Mouse (Mus musculus): ENCODE measurements around the gene Nup133. TPM values are rescaled to one million over a fixed set of nuclear protein-coding genes. Genes with fewer than 3 reads are reported as not detected.

The Nup133 gene
- polyA plus RNA-seq, 1 experiment from 2014 or later: 39.8 TPM

DNA sequence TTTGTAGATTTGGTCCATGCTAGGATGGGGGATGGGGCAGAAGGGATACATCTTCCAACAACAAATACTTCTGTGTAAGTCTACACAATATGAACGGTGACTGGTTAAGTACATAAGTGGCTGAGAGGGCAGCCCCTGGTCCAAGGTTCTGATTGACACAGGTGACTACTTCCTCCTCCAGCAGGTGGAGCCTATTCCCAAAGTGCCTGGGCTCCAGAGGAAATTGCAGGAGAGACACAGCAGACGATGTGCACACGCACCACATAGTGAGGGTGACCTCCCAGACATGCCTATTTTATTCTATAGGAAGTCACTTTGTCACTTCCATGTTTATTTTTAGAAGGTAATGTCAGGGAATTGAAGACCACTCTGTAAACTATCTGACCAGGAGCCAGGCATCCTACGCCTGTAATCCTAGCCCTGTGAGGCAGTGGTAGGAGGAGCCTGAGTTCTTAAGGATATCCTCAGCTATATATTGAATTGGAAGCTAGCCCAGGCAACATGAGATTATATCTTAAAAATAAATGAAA lies 68.2 kb downstream of the Nup133 start:
- H3K9ac ChIP-seq: no peak overlapping the region
- no peak for ATAC-seq (ENCODE audit: low FRiP score, low read depth)
- no peak overlapping the region for H3K4me2 ChIP-seq (replicated peaks)
- peaks cover 13% of the 10 kb centered on the region for H3K4me1 ChIP-seq
- no peaks in the 10 kb centered on the region for H3K9me3 ChIP-seq
- 54% methylated on average over 4 of the region's 4 CpGs for WGBS
- 0 out of 2 replicates have a peak, but pooled peaks cover 9% of the 10 kb centered on the region for H3K27me3 ChIP-seq (replicated peaks)
- H3K27ac ChIP-seq: no peak overlapping the region
- H3K36me3 ChIP-seq: no peaks in the 10 kb centered on the region
- H3K4me3 ChIP-seq: no peak overlapping the region

DNA sequence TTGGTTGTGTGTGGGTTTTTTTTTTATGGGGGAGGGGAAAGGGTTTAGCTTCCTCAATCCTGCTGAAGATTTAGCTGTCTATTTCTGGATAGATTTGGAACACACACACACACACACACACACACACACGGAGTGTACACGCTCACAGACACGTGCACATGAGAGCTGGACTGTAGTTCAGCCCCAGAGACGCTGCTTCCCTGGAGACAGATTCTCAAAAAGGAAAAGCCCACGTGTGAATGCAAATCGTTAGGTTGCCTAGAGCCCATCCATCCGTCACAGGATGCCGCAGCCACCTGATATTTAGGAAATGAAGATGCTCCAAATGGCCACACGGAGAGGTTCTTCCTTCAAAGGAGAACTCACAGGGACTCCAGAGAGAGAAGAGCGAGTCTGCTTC lies 68.8 kb downstream of the Nup133 start:
- WGBS: 69% methylated on average over 10 of the region's 10 CpGs
- no peak overlapping the region for H3K4me3 ChIP-seq
- ATAC-seq (ENCODE audit: low FRiP score, low read depth): no peak

DNA sequence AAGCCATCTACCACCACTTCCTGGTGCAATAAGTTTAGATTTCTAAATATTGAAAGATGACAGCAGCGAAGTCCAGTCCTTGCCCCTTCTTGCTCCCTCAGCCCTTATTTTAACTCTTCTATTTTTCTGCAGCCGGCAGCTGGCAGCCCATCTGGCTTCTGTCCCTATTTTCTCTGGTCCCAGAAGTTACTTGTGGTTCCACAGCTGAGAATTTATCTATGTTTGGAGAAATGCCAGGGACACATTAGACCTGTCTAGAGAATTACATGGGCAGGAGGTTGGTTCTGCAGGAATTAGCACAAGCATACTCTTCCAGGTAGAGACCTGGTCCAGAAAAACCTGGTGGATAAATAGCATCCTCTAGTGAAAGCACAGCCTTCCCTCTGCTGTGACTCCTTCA lies 71.2 kb downstream of the Nup133 start:
- Histone ChIP-seq H3K36me3 (no peaks in the 10 kb centered on the region), H3K27ac (no peak overlapping the region), H3K4me1 (no peaks in the 10 kb centered on the region), H3K9ac (no peak overlapping the region), H3K27me3 (replicated peaks) (no peaks in the 10 kb centered on the region), H3K9me3 (no peaks in the 10 kb centered on the region), H3K4me3 (no peak overlapping the region), H3K4me2 (replicated peaks) (no peak overlapping the region)
- WGBS: 83% methylated on average over 2 of the region's 2 CpGs
- no peak for ATAC-seq (ENCODE audit: low FRiP score, low read depth)

More for the DNA sequence above, 68.8 kb downstream of the Nup133 start:
- H3K9me3 ChIP-seq: no peaks in the 10 kb centered on the region
- H3K4me1 ChIP-seq: peaks cover 13% of the 10 kb centered on the region
- 0 out of 2 replicates have a peak, but pooled peaks cover 9% of the 10 kb centered on the region for H3K27me3 ChIP-seq (replicated peaks)
- H3K4me2 ChIP-seq (replicated peaks): no peak overlapping the region
- H3K27ac ChIP-seq: no peak overlapping the region
- H3K36me3 ChIP-seq: no peaks in the 10 kb centered on the region
- H3K9ac ChIP-seq: no peak overlapping the region

DNA sequence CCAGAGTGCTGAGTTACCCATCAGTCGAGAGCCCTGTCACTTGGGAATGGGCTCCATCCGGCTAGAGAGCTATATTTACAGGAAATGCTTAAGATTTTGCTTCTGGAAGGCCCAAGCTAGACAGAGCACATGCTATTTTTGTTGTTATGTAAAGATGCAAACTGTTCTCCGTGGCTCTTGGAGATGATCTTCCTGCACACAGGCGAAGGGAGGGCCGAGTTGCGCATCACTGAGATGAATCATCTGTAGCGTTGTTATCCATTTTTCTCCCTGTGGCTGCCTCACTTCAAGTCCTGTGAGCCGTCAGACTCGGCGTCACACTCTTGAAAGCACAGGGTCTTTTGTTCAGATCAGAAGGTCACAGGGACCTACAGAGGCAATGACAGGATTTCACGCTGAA lies 74.7 kb downstream of the Nup133 start:
- Histone ChIP-seq H3K36me3 (no peaks in the 10 kb centered on the region), H3K27me3 (replicated peaks) (no peaks in the 10 kb centered on the region), H3K4me2 (replicated peaks) (no peak overlapping the region), H3K9me3 (no peaks in the 10 kb centered on the region), H3K4me1 (no peaks in the 10 kb centered on the region), H3K27ac (no peak overlapping the region), H3K9ac (no peak overlapping the region), H3K4me3 (no peak overlapping the region)
- no peak for ATAC-seq (ENCODE audit: low FRiP score, low read depth)
- 85% methylated on average over 11 of the region's 11 CpGs for WGBS

DNA sequence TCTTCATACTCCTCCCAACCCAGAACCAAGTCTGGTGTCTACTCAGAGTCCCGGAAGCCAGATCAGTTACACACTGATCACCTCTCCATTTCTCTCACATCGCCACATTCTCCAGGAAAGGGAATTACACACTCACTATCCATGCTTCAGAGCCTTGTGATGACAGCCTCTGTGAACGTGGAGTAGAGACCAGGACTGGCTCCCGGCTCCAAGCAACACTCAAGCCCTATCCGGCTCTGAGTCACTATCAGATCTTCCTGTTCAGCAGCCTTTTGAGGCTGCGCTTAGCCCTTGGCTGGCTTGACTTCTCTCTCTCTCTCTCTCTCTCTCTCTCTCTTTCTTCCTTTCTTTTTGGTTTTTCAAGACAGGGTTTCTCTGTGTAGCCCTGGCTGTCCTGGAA lies 75.7 kb downstream of the Nup133 start:
- H3K4me3 ChIP-seq: no peak overlapping the region
- no peak for ATAC-seq (ENCODE audit: low FRiP score, low read depth)
- no peak overlapping the region for H3K27ac ChIP-seq
- no peaks in the 10 kb centered on the region for H3K27me3 ChIP-seq (replicated peaks)
- 84% methylated on average over 6 of the region's 6 CpGs for WGBS
- H3K4me2 ChIP-seq (replicated peaks): no peak overlapping the region
- H3K36me3 ChIP-seq: no peaks in the 10 kb centered on the region
- no peaks in the 10 kb centered on the region for H3K9me3 ChIP-seq
- no peaks in the 10 kb centered on the region for H3K4me1 ChIP-seq
- no peak overlapping the region for H3K9ac ChIP-seq

DNA sequence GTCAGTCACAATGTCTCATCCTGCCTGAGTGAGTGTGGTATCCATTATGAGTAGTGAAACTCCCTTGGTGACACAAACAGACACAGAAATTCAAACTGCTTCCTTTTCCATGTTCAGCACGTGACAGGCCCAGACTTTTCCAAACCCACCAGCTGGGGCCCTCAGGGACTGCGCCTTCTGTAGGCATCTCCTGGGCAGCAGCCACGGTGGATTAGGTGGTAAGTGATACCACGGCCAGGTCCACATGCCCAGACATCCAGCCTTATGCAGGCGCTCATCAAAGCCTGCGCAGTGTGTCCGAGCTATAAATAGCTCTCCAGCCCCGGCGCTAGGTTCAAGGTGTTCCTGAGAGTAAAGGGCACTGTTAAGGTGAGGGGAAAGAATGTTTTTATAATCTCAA lies 77.0 kb downstream of the Nup133 start:
- H3K4me1 ChIP-seq: no peaks in the 10 kb centered on the region
- no peak for ATAC-seq (ENCODE audit: low FRiP score, low read depth)
- H3K27ac ChIP-seq: no peak overlapping the region
- no peak overlapping the region for H3K9ac ChIP-seq
- no peaks in the 10 kb centered on the region for H3K9me3 ChIP-seq
- H3K36me3 ChIP-seq: no peaks in the 10 kb centered on the region
- H3K4me3 ChIP-seq: no peak overlapping the region
- 81% methylated on average over 9 of the region's 9 CpGs for WGBS
- no peak overlapping the region for H3K4me2 ChIP-seq (replicated peaks)
- H3K27me3 ChIP-seq (replicated peaks): no peaks in the 10 kb centered on the region

DNA sequence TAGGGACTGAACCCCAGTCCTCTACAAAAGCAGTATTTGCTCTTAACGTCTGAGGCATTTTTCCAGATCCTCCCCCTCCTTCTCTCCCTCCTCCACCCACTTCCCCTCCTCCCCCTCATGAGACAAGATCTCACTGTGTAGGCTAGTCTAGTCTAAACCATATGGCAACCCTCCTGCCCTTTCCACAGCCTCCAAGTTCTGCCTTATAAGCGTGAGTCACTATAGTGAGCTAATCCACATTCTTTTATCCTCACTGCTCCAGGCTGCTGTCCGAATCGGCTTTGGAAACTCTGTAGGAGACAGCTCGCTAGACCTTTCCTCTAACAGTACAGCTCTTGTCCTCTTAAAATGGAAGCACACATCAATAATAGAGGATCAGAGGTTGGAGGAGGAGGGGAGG lies 82.1 kb downstream of the Nup133 start:
- Histone ChIP-seq H3K4me2 (replicated peaks) (no peak overlapping the region), H3K27ac (no peak overlapping the region), H3K4me1 (peaks cover 2% of the 10 kb centered on the region; the same call in 1 of the 2 replicates), H3K4me3 (no peak overlapping the region), H3K27me3 (replicated peaks) (peaks cover 14% of the 10 kb centered on the region), H3K36me3 (no peaks in the 10 kb centered on the region), H3K9ac (no peak overlapping the region), H3K9me3 (no peaks in the 10 kb centered on the region)
- 40% methylated on average over 5 of the region's 5 CpGs for WGBS
- no peak for ATAC-seq (ENCODE audit: low FRiP score, low read depth)

DNA sequence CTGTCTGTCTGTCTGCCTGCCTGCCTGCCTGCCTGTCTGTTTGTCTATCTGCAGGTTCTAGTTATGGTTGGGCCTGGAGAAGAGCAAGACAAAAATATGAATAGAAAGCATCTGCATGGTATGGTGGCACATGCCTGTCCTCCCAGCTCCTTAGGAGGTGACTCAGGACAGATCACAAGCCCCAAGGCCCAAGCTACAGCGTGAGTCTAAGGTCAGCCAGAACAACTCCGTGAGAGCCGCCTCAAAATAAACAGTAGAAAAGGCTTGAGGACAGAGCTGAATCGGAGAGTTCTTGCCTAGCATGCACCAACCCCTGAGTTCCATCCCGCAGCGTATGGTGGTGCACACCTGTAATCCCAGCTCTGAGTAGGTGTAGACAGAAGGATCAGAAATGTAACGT lies 83.3 kb downstream of the Nup133 start:
- H3K36me3 ChIP-seq: no peaks in the 10 kb centered on the region

DNA sequence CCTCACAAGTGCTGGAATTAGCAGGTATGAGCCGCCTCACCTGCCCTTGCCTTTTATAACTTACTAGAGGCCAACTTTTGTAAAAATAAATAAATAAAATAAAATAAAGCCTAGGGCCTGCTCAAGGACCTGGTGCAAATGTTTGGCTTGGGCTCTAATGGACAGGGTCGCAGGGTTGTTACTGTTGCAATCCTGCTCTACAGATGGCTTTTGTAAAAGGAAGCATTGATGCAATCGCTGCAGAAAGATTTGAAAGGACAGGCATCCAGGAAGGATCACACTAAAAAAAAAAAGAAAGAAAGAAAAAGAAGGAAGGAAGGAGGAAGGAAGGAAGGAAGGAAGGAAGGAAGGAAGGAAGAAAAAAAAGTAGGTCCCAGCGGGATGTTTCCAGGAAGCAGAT lies 88.7 kb downstream of the Nup133 start:
- no peak overlapping the region for H3K9ac ChIP-seq
- peaks cover 24% of the 10 kb centered on the region for H3K27me3 ChIP-seq (replicated peaks)
- 72% methylated on average over 4 of the region's 4 CpGs for WGBS
- H3K36me3 ChIP-seq: no peaks in the 10 kb centered on the region
- H3K27ac ChIP-seq: no peak overlapping the region
- no peaks in the 10 kb centered on the region for H3K9me3 ChIP-seq
- H3K4me2 ChIP-seq (replicated peaks): peak overlapping the region; percentile 81
- ATAC-seq (ENCODE audit: low FRiP score, low read depth): no peak
- no peak overlapping the region for H3K4me3 ChIP-seq
- H3K4me1 ChIP-seq: peaks cover 11% of the 10 kb centered on the region

More for the DNA sequence above, 83.3 kb downstream of the Nup133 start:
- no peak for ATAC-seq (ENCODE audit: low FRiP score, low read depth)
- no peaks in the 10 kb centered on the region for H3K9me3 ChIP-seq
- no peak overlapping the region for H3K4me3 ChIP-seq
- no peak overlapping the region for H3K4me2 ChIP-seq (replicated peaks)
- no peak overlapping the region for H3K9ac ChIP-seq
- peaks cover 2% of the 10 kb centered on the region; the same call in 1 of the 2 replicates for H3K4me1 ChIP-seq
- H3K27me3 ChIP-seq (replicated peaks): peaks cover 22% of the 10 kb centered on the region
- no peak overlapping the region for H3K27ac ChIP-seq
- WGBS: 81% methylated on average over 7 of the region's 7 CpGs

DNA sequence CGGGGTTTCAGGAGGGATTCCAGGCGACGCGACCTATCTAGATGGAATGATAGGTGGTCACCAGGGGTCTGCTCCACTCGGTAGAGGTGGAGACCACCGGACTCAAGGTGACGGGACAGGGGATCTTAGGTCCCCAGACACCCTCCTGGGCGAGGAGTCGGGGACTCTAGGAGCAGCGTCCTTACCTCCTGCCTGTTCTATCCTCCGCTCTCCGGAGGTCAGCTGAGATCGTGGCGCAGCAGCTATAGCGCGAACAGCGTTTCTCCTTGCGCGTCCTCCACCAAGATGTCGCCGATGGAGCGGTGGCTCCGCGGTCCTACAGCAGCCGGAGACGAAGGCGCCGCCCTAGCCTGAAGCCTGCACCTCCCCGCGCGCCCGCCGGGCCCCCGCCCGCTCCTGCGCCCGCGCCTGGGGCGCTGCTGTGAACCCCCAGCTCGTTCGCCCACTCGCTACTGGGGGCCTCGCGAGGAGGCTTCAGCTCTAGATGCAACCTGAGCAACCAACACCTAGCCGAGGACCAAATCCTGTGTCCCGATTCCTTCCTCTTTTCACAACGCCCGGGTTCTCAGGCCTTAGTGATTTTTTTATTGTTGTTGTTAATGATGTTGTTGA lies 89.3 kb downstream of the Nup133 start, which contains the start of gene Ccsap:
Gene Ccsap, minus strand, starts transcription at position 562 of the 612 bp plus-strand sequence.
- peak within 1 kb of the TSS; percentile 51 for H3K27ac ChIP-seq
- H3K4me1 ChIP-seq: peaks cover 11% of the 10 kb centered on the region
- peak within 1 kb of the TSS; percentile 79 for H3K9ac ChIP-seq
- peak within 1 kb of the TSS; percentile 81 for H3K4me2 ChIP-seq (replicated peaks)
- peaks cover 24% of the 10 kb centered on the region for H3K27me3 ChIP-seq (replicated peaks)
- WGBS: 1% methylated on average over 48 of the region's 48 CpGs
- H3K4me3 ChIP-seq: peak within 1 kb of the TSS; percentile 90
- no peaks in the 10 kb centered on the region for H3K9me3 ChIP-seq
- H3K36me3 ChIP-seq: no peaks in the 10 kb centered on the region
- ATAC-seq (ENCODE audit: low FRiP score, low read depth): peak; percentile 71

DNA sequence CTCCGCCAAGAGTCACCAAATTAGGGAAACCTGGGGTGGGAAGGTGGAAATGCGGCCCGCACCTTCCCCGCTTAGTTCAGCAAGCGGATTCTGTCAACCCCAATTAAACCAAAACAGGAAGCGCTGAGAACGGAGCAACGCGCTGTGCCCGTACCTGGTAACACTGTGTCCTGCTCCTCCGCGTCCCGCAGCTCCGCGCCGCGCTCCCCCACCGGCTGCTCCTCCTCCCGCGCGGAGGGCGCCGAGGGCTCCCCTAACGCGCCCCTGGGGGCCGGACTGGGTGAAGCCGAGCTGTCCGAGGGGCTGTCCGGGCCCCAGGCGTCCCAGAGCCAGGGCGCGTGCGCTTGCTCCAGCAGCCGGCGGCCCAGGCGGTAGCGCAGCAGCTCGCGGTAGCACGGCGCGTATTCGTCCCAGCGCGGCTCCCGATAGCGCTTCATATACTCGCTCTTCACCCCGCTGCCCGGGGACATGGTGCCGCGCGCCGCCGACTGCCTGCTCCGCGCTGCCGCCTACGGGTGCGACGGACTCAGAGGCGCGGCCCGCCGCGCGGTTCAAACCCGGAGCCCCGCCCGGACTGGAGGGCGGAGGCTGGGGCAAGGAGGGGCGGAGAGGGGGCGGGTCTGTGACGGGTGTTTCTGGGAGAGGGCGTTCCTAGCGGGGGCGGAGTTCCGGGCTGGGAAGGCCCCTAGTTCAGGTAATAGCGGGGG lies 90.0 kb downstream of the Nup133 start:
- under 1% methylated on average over 78 of the region's 79 CpGs for WGBS
- Histone ChIP-seq H3K4me3 (peak overlapping the region; percentile 90), H3K9me3 (no peaks in the 10 kb centered on the region), H3K36me3 (no peaks in the 10 kb centered on the region), H3K27ac (peak overlapping the region; percentile 51; the same call in 1 of the 2 replicates), H3K27me3 (replicated peaks) (peaks cover 22% of the 10 kb centered on the region), H3K4me2 (replicated peaks) (peak overlapping the region; percentile 81), H3K4me1 (peaks cover 9% of the 10 kb centered on the region), H3K9ac (peak overlapping the region; percentile 79)
- ATAC-seq (ENCODE audit: low FRiP score, low read depth): peak; percentile 93

DNA sequence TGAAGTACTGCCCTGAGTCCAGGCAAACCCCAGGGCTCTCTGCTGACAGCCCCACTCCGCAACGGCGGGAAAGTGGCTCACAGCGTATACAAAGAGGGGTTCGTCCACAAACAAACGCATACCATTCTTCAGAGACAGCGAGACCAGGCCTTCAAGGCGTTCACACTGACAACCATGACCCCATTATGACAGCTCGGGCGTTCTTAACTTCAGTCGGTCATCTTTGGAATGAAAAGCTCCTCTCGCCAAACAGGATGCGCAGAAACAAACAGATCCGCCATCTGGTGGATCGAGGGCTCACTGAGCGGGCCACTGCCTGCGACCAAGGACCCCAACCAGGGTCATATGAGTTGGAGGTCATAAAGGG lies 90.5 kb downstream of the Nup133 start:
- H3K4me3 ChIP-seq: peak overlapping the region; percentile 90

More for the DNA sequence above, 90.5 kb downstream of the Nup133 start:
- ATAC-seq (ENCODE audit: low FRiP score, low read depth): peak; percentile 27; the same call in 1 of the 2 replicates
- no peaks in the 10 kb centered on the region for H3K9me3 ChIP-seq
- no peak overlapping the region for H3K27ac ChIP-seq
- H3K27me3 ChIP-seq (replicated peaks): peaks cover 17% of the 10 kb centered on the region
- H3K9ac ChIP-seq: peak overlapping the region; percentile 79
- no peaks in the 10 kb centered on the region for H3K36me3 ChIP-seq
- peak overlapping the region; percentile 81 for H3K4me2 ChIP-seq (replicated peaks)
- peaks cover 9% of the 10 kb centered on the region for H3K4me1 ChIP-seq
- under 1% methylated on average over 17 of the region's 17 CpGs for WGBS
